Mouse (Mus musculus): Measurements from ENCODE around the gene Tmem104.

GRCm38 (mm10) chr11:115234320-115235044, 47.2 kb downstream of the Tmem104 start:
- TF ChIP-seq POLR2A (IDR thresholded peaks at IDR 0.05; ENCODE audit: insufficient read length, low read depth) (no peak), MAX (IDR thresholded peaks at IDR 0.05; ENCODE audit: low read depth) (no peak), MYOG (IDR thresholded peaks at IDR 0.05; ENCODE audit: control insufficient read depth in 1 of 3, insufficient read depth in 1 of 3, insufficient read length in 2 of 3, low read depth in 2 of 3) (no peak), MYOD1 (IDR thresholded peaks at IDR 0.05; ENCODE audit: control insufficient read depth in 1 of 3, insufficient read length in 2 of 3, low read depth in 2 of 3) (no peak), POLR2AphosphoS2 (IDR thresholded peaks at IDR 0.05; ENCODE audit: insufficient read length, low read depth) (no peak)

Data from myocyte (in vitro differentiated cells).